Mouse (Mus musculus) T-helper 1 cell (primary cell): ENCODE measurements around the gene Prdm5.

Source experiments
- in situ Hi-C: fragments of 300-600 bp; cut with MboI, MseI; formaldehyde crosslinking; loops from one replicate; pipeline ENCODE4 v1.15.1; 2025; ENCODE audit warnings: high pct_unique_total_duplicates

The Prdm5 gene

GRCm38 (mm10) chr6:65930523-65930922, 151.7 kb downstream of the Prdm5 start:
- in situ Hi-C loops = no loop called here

- in situ Hi-C loops = no loop called here
Measured at GRCm38 (mm10) chr6:65932776-65933175, 154.0 kb downstream of the Prdm5 start.

GRCm38 (mm10) chr6:65933177-65933576, 154.4 kb downstream of the Prdm5 start:
- in situ Hi-C loops = no loop called here

GRCm38 (mm10) chr6:65935566-65936281, 156.9 kb downstream of the Prdm5 start:
- in situ Hi-C loops = no loop called here

- in situ Hi-C loops = no loop called here
Measured at GRCm38 (mm10) chr6:65950492-65950891, 171.7 kb downstream of the Prdm5 start.

- in situ Hi-C loops = no loop called here
Measured at GRCm38 (mm10) chr6:65952309-65952708, 173.5 kb downstream of the Prdm5 start, which contains the start of gene 4930544G11Rik. TSS of gene 4930544G11Rik (plus strand) at chr6:65952609.

GRCm38 (mm10) chr6:65969386-65970111, 190.8 kb downstream of the Prdm5 start:
- in situ Hi-C loops = no loop called here

- in situ Hi-C loops = no loop called here
Measured at GRCm38 (mm10) chr6:65970410-65970809, 191.6 kb downstream of the Prdm5 start.
